27 mouse cellular contexts compared by ENCODE assay signal in genomic region chr16:93358613-93359012, GRCm38 (mm10).
A peak's percentile ranks its signal among the peaks of the same experiment; 100 is the strongest.
DNase-seq lines count a peak whose midpoint lies in the region; ATAC-seq and TF ChIP-seq lines count a peak whose summit lies in the region.
"Had no signal": no experiment of that assay in that cellular context is flagged by ENCODE, and none has a peak within 500 bp of the region (broad histone marks: within the 10 kb centered on the region; RNA-seq: fewer than 3 reads in every experiment).

No protein-coding gene starts in this region.

- no peak overlapping the region for H3K4me2 ChIP-seq in midbrain, embryonic 11.5 days
- H3K4me2 ChIP-seq in midbrain, postnatal 0 days (ENCODE audit: low read depth, low read length, poor library complexity, severe bottlenecking) = no peak overlapping the region
- H3K4me2 ChIP-seq in liver, embryonic 15.5 days = peak overlapping the region; percentile 37
- H3K4me2 ChIP-seq: embryonic facial prominence, embryonic 13.5 days; forebrain, embryonic 13.5 days; heart, embryonic 13.5 days; hindbrain, embryonic 14.5 days; midbrain, embryonic 15.5 days had no signal

- 89% methylated on average over 6 of the region's 6 CpGs for WGBS in midbrain, embryonic 11.5 days
- 85% methylated on average over 6 of the region's 6 CpGs for WGBS in midbrain, postnatal 0 days
- 49% methylated on average over 6 of the region's 6 CpGs for WGBS in liver, embryonic 15.5 days (ENCODE audit: insufficient replicate concordance)
- WGBS in lung, adult 2 months = 80% methylated on average over 6 of the region's 6 CpGs

- H3K9me3 ChIP-seq in midbrain, embryonic 11.5 days (ENCODE audit: control insufficient read depth, low read length) = no peaks in the 10 kb centered on the region
- H3K9me3 ChIP-seq in midbrain, postnatal 0 days (ENCODE audit: low read length) = no peaks in the 10 kb centered on the region
- H3K9me3 ChIP-seq in liver, embryonic 15.5 days (replicated peaks) = no peaks in the 10 kb centered on the region
- H3K9me3 ChIP-seq: embryonic facial prominence, embryonic 13.5 days; forebrain, embryonic 13.5 days; heart, embryonic 13.5 days; midbrain, embryonic 15.5 days had no signal

- H3K4me3 ChIP-seq in midbrain, embryonic 11.5 days (ENCODE audit: low read depth, low read length) = no peak overlapping the region
- no peak overlapping the region for H3K4me3 ChIP-seq in midbrain, postnatal 0 days (ENCODE audit: low read depth, low read length)
- H3K4me3 ChIP-seq in liver, embryonic 15.5 days (replicated peaks) = peak overlapping the region; percentile 15; the same call in 1 of the 2 replicates
- no peak overlapping the region for H3K4me3 ChIP-seq in lung, adult 2 months (replicated peaks; ENCODE audit: extremely low read depth, low read depth, low read length)
- H3K4me3 ChIP-seq: embryonic facial prominence, embryonic 13.5 days; forebrain, embryonic 13.5 days; heart, adult 2 months; heart, embryonic 13.5 days; midbrain, embryonic 15.5 days had no signal

- H3K36me3 ChIP-seq in midbrain, embryonic 11.5 days (ENCODE audit: control insufficient read depth, insufficient read depth, low read length) = no peaks in the 10 kb centered on the region
- H3K36me3 ChIP-seq in midbrain, postnatal 0 days (ENCODE audit: insufficient read depth, low read length) = no peaks in the 10 kb centered on the region
- no peaks in the 10 kb centered on the region for H3K36me3 ChIP-seq in liver, embryonic 15.5 days (replicated peaks)
- H3K36me3 ChIP-seq: embryonic facial prominence, embryonic 13.5 days; heart, embryonic 13.5 days; midbrain, embryonic 15.5 days had no signal

- H3K27me3 ChIP-seq in midbrain, embryonic 11.5 days (ENCODE audit: control insufficient read depth, insufficient read depth, low read length) = no peaks in the 10 kb centered on the region
- H3K27me3 ChIP-seq in midbrain, postnatal 0 days (ENCODE audit: insufficient read depth, low read length) = no peaks in the 10 kb centered on the region
- H3K27me3 ChIP-seq in liver, embryonic 15.5 days = no peaks in the 10 kb centered on the region; the same call in 1 of the 2 replicates
- H3K27me3 ChIP-seq: CH12.LX; embryonic facial prominence, embryonic 13.5 days; forebrain, embryonic 13.5 days; midbrain, embryonic 15.5 days had no signal

- TF ChIP-seq CTCF in midbrain, postnatal 0 days (IDR thresholded peaks at IDR 0.05) = no peak
- no peak for TF ChIP-seq CTCF in lung, adult 2 months (IDR thresholded peaks at IDR 0.05; ENCODE audit: insufficient read depth, low read length)

- ATAC-seq in midbrain, embryonic 11.5 days (ENCODE audit: low FRiP score) = no peak
- no peak for ATAC-seq in midbrain, postnatal 0 days (ENCODE audit: low FRiP score)
- peak; percentile 89 for ATAC-seq in liver, embryonic 15.5 days (ENCODE audit: insufficient read depth)
- ATAC-seq: activated CD4-positive, CD25-positive, alpha-beta regulatory T cell, adult 4 months; forebrain, embryonic 13.5 days; lung, postnatal 0 days; midbrain, embryonic 15.5 days had no signal

- DNase-seq in midbrain, embryonic 11.5 days (ENCODE audit: low spot score, missing footprints) = peak; percentile 41
- DNase-seq in midbrain, postnatal 0 days (ENCODE audit: low spot score) = no peak
- peak; percentile 72 for DNase-seq in liver
- no peak for DNase-seq in lung, adult 2 months
- no peak for DNase-seq in spleen, postnatal 10 days (ENCODE audit: low spot score in 2 of 2)
- DNase-seq in frontal cortex, postnatal 10 days (ENCODE audit: low spot score in 2 of 2) = no peak
- DNase-seq: adrenal gland, adult 2 months; adrenal gland, postnatal 36 days; cerebellum, adult 9-10 months; embryo, embryonic 11 days; heart, adult 2 months; heart, postnatal 10 days; kidney, adult 11 months; kidney, postnatal 14 days; lung, postnatal 4 days; right cerebral cortex, postnatal 25 days; spleen, adult 18-20 months; thymus, postnatal 14 days had no signal

- no peak for TF ChIP-seq POLR2A in lung, adult 2 months (IDR thresholded peaks at IDR 0.05; ENCODE audit: borderline replicate concordance, extremely low read depth, low read depth, low read length)

- H3K27ac ChIP-seq in midbrain, embryonic 11.5 days (ENCODE audit: low read depth, low read length) = no peak overlapping the region
- H3K27ac ChIP-seq in midbrain, postnatal 0 days (ENCODE audit: low read depth, low read length) = no peak overlapping the region
- peak overlapping the region; percentile 58 for H3K27ac ChIP-seq in liver, embryonic 15.5 days (replicated peaks)
- H3K27ac ChIP-seq: embryonic facial prominence, embryonic 13.5 days; forebrain, embryonic 13.5 days; heart, adult 2 months; heart, embryonic 13.5 days; hindbrain, embryonic 14.5 days; midbrain, embryonic 15.5 days had no signal

- H3K9ac ChIP-seq in midbrain, embryonic 11.5 days (ENCODE audit: low read length) = no peak overlapping the region
- no peak overlapping the region for H3K9ac ChIP-seq in midbrain, postnatal 0 days (replicated peaks; ENCODE audit: low read length, poor library complexity, severe bottlenecking)
- H3K9ac ChIP-seq in liver, embryonic 15.5 days = peak overlapping the region; percentile 18; the same call in 1 of the 2 replicates
- H3K9ac ChIP-seq: embryonic facial prominence, embryonic 13.5 days; forebrain, embryonic 13.5 days; heart, embryonic 13.5 days; hindbrain, embryonic 14.5 days; midbrain, embryonic 15.5 days had no signal

- no peaks in the 10 kb centered on the region for H3K4me1 ChIP-seq in midbrain, embryonic 11.5 days (ENCODE audit: control insufficient read depth, insufficient read depth, low read length)
- no peaks in the 10 kb centered on the region for H3K4me1 ChIP-seq in midbrain, postnatal 0 days (ENCODE audit: insufficient read depth, low read length)
- peaks cover 16% of the 10 kb centered on the region for H3K4me1 ChIP-seq in liver, embryonic 15.5 days (replicated peaks)
- H3K4me1 ChIP-seq in lung, adult 2 months (ENCODE audit: control insufficient read depth, insufficient read depth, low read length) = no peaks in the 10 kb centered on the region
- H3K4me1 ChIP-seq: embryonic facial prominence, embryonic 13.5 days; forebrain, embryonic 13.5 days; heart, embryonic 13.5 days had no signal

Comparison
In these comparisons a context has a peak if more than half of its experiments do, and no peak if none do; other contexts are left out.
1. DNase-seq: peak in midbrain, embryonic 11.5 days (single experiment) and liver (single experiment); none in midbrain, postnatal 0 days (single experiment), lung, adult 2 months (single experiment), spleen, postnatal 10 days (0 of 2) and frontal cortex, postnatal 10 days (0 of 2).